Mouse (Mus musculus): ENCODE measurements at regions not wholly inside any gene's neighbourhood (a gene's known extent, or its start where the extent isn't known, plus 50 kb on each side); places are given as distances from the start of the nearest gene placed in this dataset.

- Histone ChIP-seq H3K27ac (ENCODE audit: low read depth, low read length) (no peak overlapping the region), H3K27me3 (ENCODE audit: control insufficient read depth, insufficient read depth, low read length) (no peaks in the 10 kb centered on the region), H3K4me1 (ENCODE audit: control insufficient read depth, insufficient read depth, low read length) (no peaks in the 10 kb centered on the region), H3K9me3 (ENCODE audit: control insufficient read depth, low read length) (no peaks in the 10 kb centered on the region), H3K4me2 (ENCODE audit: low read depth, low read length) (no peak overlapping the region), H3K9ac (replicated peaks; ENCODE audit: low read depth, low read length) (no peak overlapping the region), H3K4me3 (ENCODE audit: low read depth, low read length) (no peak overlapping the region), H3K36me3 (ENCODE audit: control insufficient read depth, insufficient read depth, low read length) (no peaks in the 10 kb centered on the region)
- no peak for ATAC-seq (ENCODE audit: low read depth)
- WGBS = 94% methylated on average over 5 of the region's 5 CpGs
Observed at GRCm38 (mm10) chr14:99449870-99450269, 151.4 kb downstream of the Klf5 start.

- Histone ChIP-seq H3K36me3 (ENCODE audit: control insufficient read depth, insufficient read depth, low read length) (no peaks in the 10 kb centered on the region), H3K27me3 (ENCODE audit: control insufficient read depth, insufficient read depth, low read length) (no peaks in the 10 kb centered on the region), H3K4me2 (ENCODE audit: low read depth, low read length) (no peak overlapping the region), H3K4me1 (ENCODE audit: control insufficient read depth, insufficient read depth, low read length) (no peaks in the 10 kb centered on the region), H3K4me3 (ENCODE audit: low read depth, low read length) (no peak overlapping the region), H3K9me3 (ENCODE audit: control insufficient read depth, low read length) (no peaks in the 10 kb centered on the region), H3K27ac (ENCODE audit: low read depth, low read length) (no peak overlapping the region), H3K9ac (replicated peaks; ENCODE audit: low read depth, low read length) (no peak overlapping the region)
- no peak for ATAC-seq (ENCODE audit: low read depth)
- 89% methylated on average over 11 of the region's 11 CpGs for WGBS
Observed at GRCm38 (mm10) chr14:99451110-99451795, 152.8 kb downstream of the Klf5 start.

- H3K4me2 ChIP-seq (ENCODE audit: low read depth, low read length) = no peak overlapping the region
- no peak overlapping the region for H3K27ac ChIP-seq (ENCODE audit: low read depth, low read length)
- H3K27me3 ChIP-seq (ENCODE audit: control insufficient read depth, insufficient read depth, low read length) = no peaks in the 10 kb centered on the region
- 83% methylated on average over 12 of the region's 12 CpGs for WGBS
- no peaks in the 10 kb centered on the region for H3K4me1 ChIP-seq (ENCODE audit: control insufficient read depth, insufficient read depth, low read length)
- H3K9me3 ChIP-seq (ENCODE audit: control insufficient read depth, low read length) = no peaks in the 10 kb centered on the region
- H3K9ac ChIP-seq (replicated peaks; ENCODE audit: low read depth, low read length) = no peak overlapping the region
- ATAC-seq (ENCODE audit: low read depth) = no peak
- no peak overlapping the region for H3K4me3 ChIP-seq (ENCODE audit: low read depth, low read length)
- H3K36me3 ChIP-seq (ENCODE audit: control insufficient read depth, insufficient read depth, low read length) = no peaks in the 10 kb centered on the region
Observed at GRCm38 (mm10) chr14:99453916-99454315, 155.4 kb downstream of the Klf5 start.

GRCm38 (mm10) chr14:99456555-99456954 is 158.1 kb downstream of the Klf5 start:
- Histone ChIP-seq H3K36me3 (ENCODE audit: control insufficient read depth, insufficient read depth, low read length) (no peaks in the 10 kb centered on the region), H3K4me2 (ENCODE audit: low read depth, low read length) (no peak overlapping the region), H3K4me1 (ENCODE audit: control insufficient read depth, insufficient read depth, low read length) (no peaks in the 10 kb centered on the region), H3K4me3 (ENCODE audit: low read depth, low read length) (no peak overlapping the region), H3K27ac (ENCODE audit: low read depth, low read length) (no peak overlapping the region), H3K9ac (replicated peaks; ENCODE audit: low read depth, low read length) (no peak overlapping the region), H3K27me3 (ENCODE audit: control insufficient read depth, insufficient read depth, low read length) (no peaks in the 10 kb centered on the region), H3K9me3 (ENCODE audit: control insufficient read depth, low read length) (no peaks in the 10 kb centered on the region)
- ATAC-seq (ENCODE audit: low read depth) = no peak
- 80% methylated on average over 10 of the region's 10 CpGs for WGBS

- Histone ChIP-seq H3K4me2 (ENCODE audit: low read depth, low read length) (no peak overlapping the region), H3K27ac (ENCODE audit: low read depth, low read length) (no peak overlapping the region), H3K9ac (replicated peaks; ENCODE audit: low read depth, low read length) (no peak overlapping the region), H3K36me3 (ENCODE audit: control insufficient read depth, insufficient read depth, low read length) (no peaks in the 10 kb centered on the region), H3K27me3 (ENCODE audit: control insufficient read depth, insufficient read depth, low read length) (no peaks in the 10 kb centered on the region), H3K4me1 (ENCODE audit: control insufficient read depth, insufficient read depth, low read length) (no peaks in the 10 kb centered on the region), H3K4me3 (ENCODE audit: low read depth, low read length) (no peak overlapping the region), H3K9me3 (ENCODE audit: control insufficient read depth, low read length) (no peaks in the 10 kb centered on the region)
- 89% methylated on average over 6 of the region's 6 CpGs for WGBS
- ATAC-seq (ENCODE audit: low read depth) = no peak
Observed at GRCm38 (mm10) chr14:99457573-99457972, 159.1 kb downstream of the Klf5 start.

GRCm38 (mm10) chr14:99472111-99472510 is 173.6 kb downstream of the Klf5 start:
- Histone ChIP-seq H3K27ac (ENCODE audit: low read depth, low read length) (no peak overlapping the region), H3K27me3 (ENCODE audit: control insufficient read depth, insufficient read depth, low read length) (no peaks in the 10 kb centered on the region), H3K9me3 (ENCODE audit: control insufficient read depth, low read length) (no peaks in the 10 kb centered on the region), H3K4me2 (ENCODE audit: low read depth, low read length) (no peak overlapping the region), H3K9ac (replicated peaks; ENCODE audit: low read depth, low read length) (no peak overlapping the region), H3K4me1 (ENCODE audit: control insufficient read depth, insufficient read depth, low read length) (no peaks in the 10 kb centered on the region), H3K4me3 (ENCODE audit: low read depth, low read length) (no peak overlapping the region), H3K36me3 (ENCODE audit: control insufficient read depth, insufficient read depth, low read length) (no peaks in the 10 kb centered on the region)
- ATAC-seq (ENCODE audit: low read depth) = no peak; the same call in 1 of the 2 replicates
- WGBS = 65% methylated on average over 2 of the region's 2 CpGs

GRCm38 (mm10) chr14:99475271-99475670 is 176.8 kb downstream of the Klf5 start:
- no peaks in the 10 kb centered on the region for H3K4me1 ChIP-seq (ENCODE audit: control insufficient read depth, insufficient read depth, low read length)
- H3K9ac ChIP-seq (replicated peaks; ENCODE audit: low read depth, low read length) = no peak overlapping the region
- 70% methylated on average over 8 of the region's 8 CpGs for WGBS
- H3K27ac ChIP-seq (ENCODE audit: low read depth, low read length) = no peak overlapping the region
- no peaks in the 10 kb centered on the region for H3K36me3 ChIP-seq (ENCODE audit: control insufficient read depth, insufficient read depth, low read length)
- no peak overlapping the region for H3K4me2 ChIP-seq (ENCODE audit: low read depth, low read length)
- ATAC-seq (ENCODE audit: low read depth) = no peak
- H3K4me3 ChIP-seq (ENCODE audit: low read depth, low read length) = no peak overlapping the region
- no peaks in the 10 kb centered on the region for H3K27me3 ChIP-seq (ENCODE audit: control insufficient read depth, insufficient read depth, low read length)
- H3K9me3 ChIP-seq (ENCODE audit: control insufficient read depth, low read length) = no peaks in the 10 kb centered on the region

- H3K36me3 ChIP-seq (ENCODE audit: control insufficient read depth, insufficient read depth, low read length) = no peaks in the 10 kb centered on the region
- no peaks in the 10 kb centered on the region for H3K4me1 ChIP-seq (ENCODE audit: control insufficient read depth, insufficient read depth, low read length)
- WGBS = 64% methylated on average over 10 of the region's 10 CpGs
- H3K27me3 ChIP-seq (ENCODE audit: control insufficient read depth, insufficient read depth, low read length) = no peaks in the 10 kb centered on the region
- H3K4me2 ChIP-seq (ENCODE audit: low read depth, low read length) = no peak overlapping the region
- no peak overlapping the region for H3K4me3 ChIP-seq (ENCODE audit: low read depth, low read length)
- H3K9ac ChIP-seq (replicated peaks; ENCODE audit: low read depth, low read length) = no peak overlapping the region
- H3K27ac ChIP-seq (ENCODE audit: low read depth, low read length) = no peak overlapping the region
- H3K9me3 ChIP-seq (ENCODE audit: control insufficient read depth, low read length) = no peaks in the 10 kb centered on the region
- ATAC-seq (ENCODE audit: low read depth) = no peak
Observed at GRCm38 (mm10) chr14:99480325-99481077, 182.0 kb downstream of the Klf5 start.

GRCm38 (mm10) chr14:99487981-99488380 is 189.5 kb downstream of the Klf5 start:
- H3K4me1 ChIP-seq (ENCODE audit: control insufficient read depth, insufficient read depth, low read length) = no peaks in the 10 kb centered on the region
- H3K36me3 ChIP-seq (ENCODE audit: control insufficient read depth, insufficient read depth, low read length) = no peaks in the 10 kb centered on the region
- H3K27ac ChIP-seq (ENCODE audit: low read depth, low read length) = no peak overlapping the region
- no peak overlapping the region for H3K4me2 ChIP-seq (ENCODE audit: low read depth, low read length)
- no peak overlapping the region for H3K4me3 ChIP-seq (ENCODE audit: low read depth, low read length)
- ATAC-seq (ENCODE audit: low read depth) = no peak
- WGBS = 66% methylated on average over 6 of the region's 6 CpGs
- no peaks in the 10 kb centered on the region for H3K9me3 ChIP-seq (ENCODE audit: control insufficient read depth, low read length)
- H3K27me3 ChIP-seq (ENCODE audit: control insufficient read depth, insufficient read depth, low read length) = no peaks in the 10 kb centered on the region
- H3K9ac ChIP-seq (replicated peaks; ENCODE audit: low read depth, low read length) = no peak overlapping the region

Measured in neural tube, embryonic 14.5 days (tissue).